Mouse (Mus musculus) liver, postnatal 0 days (tissue): ENCODE data around the gene Gtse1.
A peak's percentile ranks its signal among the peaks of the same experiment; 100 is the strongest.

ENCODE experiments used
- CTCF ChIP-seq: sonication (generic); IDR thresholded peaks from 2 replicates; pipeline ENCODE4 v1.5.1; 2016; ENCODE audit warnings: antibody characterized with exemption, low read depth
- EP300 ChIP-seq: IDR thresholded peaks from 2 replicates; pipeline ENCODE4 v1.6.1; 2016; ENCODE audit warnings: antibody characterized with exemption, low read depth, mild to moderate bottlenecking

DNA sequence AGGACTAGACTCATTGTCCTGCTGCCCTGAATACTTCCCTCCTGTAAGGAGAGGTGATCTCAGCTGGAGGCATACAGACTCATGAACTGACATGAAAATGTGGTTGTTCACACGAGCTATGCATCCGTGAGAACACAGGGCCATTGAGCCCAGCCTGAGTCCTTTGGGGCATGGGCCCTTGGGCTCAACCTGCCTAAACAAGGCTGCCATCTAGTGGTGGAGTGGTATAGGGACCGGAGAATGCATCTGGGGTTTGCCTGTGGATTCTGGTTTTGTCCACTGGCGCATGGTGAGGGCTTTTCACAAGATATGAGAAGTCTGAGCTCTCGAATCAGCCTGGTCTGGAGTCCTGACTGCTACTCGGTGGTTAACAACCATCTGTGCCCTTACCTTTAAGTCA is 8.2 kb downstream of the Gtse1 start:
- TF ChIP-seq CTCF = peak; percentile 95
- TF ChIP-seq EP300 = no peak
